Mouse (Mus musculus) MEL (cell line): ENCODE measurements around the gene Coro2b. TPM values are rescaled to one million over a fixed set of nuclear protein-coding genes. Genes with fewer than 3 reads are reported as not detected.

Experiments used
- DNase-seq: peaks from one replicate; pipeline ENCODE4 v3.0.0; 2011; ENCODE audit warnings: low read depth, low spot score
- H3K27ac ChIP-seq: 2 replicates; pipeline ENCODE4 v1.5.1; 2012; ENCODE audit warnings: low read depth, mild to moderate bottlenecking, control low read depth, low read length, moderate library complexity; ENCODE audit not compliant: control insufficient read depth
- H3K27me3 ChIP-seq, 2 experiments: fragments of 150-350 bp in 1 of 2; sonication (generic) in 1 of 2; 2 replicates each; pipeline ENCODE4 v1.6.1; 2012; ENCODE audit warnings: low read length in 2 of 2, mild to moderate bottlenecking in 2 of 2, improper control_type of control experiment in 1 of 2, moderate library complexity in 1 of 2; ENCODE audit not compliant: insufficient read depth in 2 of 2, control insufficient read depth in 1 of 2
- H3K36me3 ChIP-seq, 2 experiments: 2 replicates each; pipeline ENCODE4 v1.6.1; 2012 to 2014; ENCODE audit warnings: low read length in 2 of 2, improper control_type of control experiment in 1 of 2, inconsistent platforms in 1 of 2, mild to moderate bottlenecking in 1 of 2; ENCODE audit not compliant: insufficient read depth in 2 of 2, control insufficient read depth in 1 of 2
- H3K4me1 ChIP-seq, 2 experiments: fragments of 150-350 bp in 1 of 2; sonication (generic) in 1 of 2; 2 replicates each; pipeline ENCODE4 v1.6.1; 2012; ENCODE audit warnings: low read length in 2 of 2, improper control_type of control experiment in 1 of 2, mild to moderate bottlenecking in 1 of 2; ENCODE audit not compliant: insufficient read depth in 2 of 2, control insufficient read depth in 1 of 2
- H3K4me3 ChIP-seq, 2 experiments: fragments of 150-350 bp in 1 of 2; sonication (generic) in 1 of 2; 2 replicates each; pipeline ENCODE4 v1.5.1; 2012; ENCODE audit warnings: low read depth in 2 of 2, low read length in 2 of 2, mild to moderate bottlenecking in 2 of 2, moderate library complexity in 2 of 2, control low read depth in 1 of 2, improper control_type of control experiment in 1 of 2; ENCODE audit not compliant: control insufficient read depth in 1 of 2, insufficient read depth in 1 of 2
- H3K79me2 ChIP-seq: 2 replicates; pipeline ENCODE4 v1.6.1; 2012; ENCODE audit warnings: mild to moderate bottlenecking, low read length, moderate library complexity; ENCODE audit not compliant: control insufficient read depth, poor library complexity, insufficient read depth
- H3K9ac ChIP-seq: 2 replicates; pipeline ENCODE4 v1.6.1; 2012; ENCODE audit warnings: low read depth, mild to moderate bottlenecking, control low read depth, low read length, moderate library complexity; ENCODE audit not compliant: control insufficient read depth, poor library complexity, severe bottlenecking
- H3K9me3 ChIP-seq: fragments of 150-350 bp; sonication (generic); replicated peaks from 2 replicates; pipeline ENCODE4 v1.6.1; 2012; ENCODE audit warnings: mild to moderate bottlenecking, low read length, improper control_type of control experiment, moderate library complexity; ENCODE audit not compliant: insufficient read depth
- BHLHE40 ChIP-seq: IDR thresholded peaks from 2 replicates; pipeline ENCODE4 v1.6.1; 2012; ENCODE audit warnings: low read depth, mild to moderate bottlenecking, inconsistent platforms, low read length, improper control_type of control experiment, borderline replicate concordance
- ELF1 ChIP-seq: IDR thresholded peaks from 2 replicates; pipeline ENCODE4 v1.6.1; 2014; ENCODE audit warnings: low read depth, mild to moderate bottlenecking, inconsistent platforms, low read length, improper control_type of control experiment, moderate library complexity
- EP300 ChIP-seq, 2 experiments: IDR thresholded peaks; 2 replicates each; pipeline ENCODE4 v1.6.1; 2011; ENCODE audit warnings: improper control_type of control experiment in 2 of 2, low read length in 2 of 2, low read depth in 1 of 2, mild to moderate bottlenecking in 1 of 2
- GABPA ChIP-seq: IDR thresholded peaks from 2 replicates; pipeline ENCODE4 v1.6.1; 2012; ENCODE audit warnings: low read depth, mild to moderate bottlenecking, inconsistent platforms, low read length, improper control_type of control experiment, moderate library complexity
- HCFC1 ChIP-seq: IDR thresholded peaks from 2 replicates; pipeline ENCODE4 v1.6.1; 2012; ENCODE audit warnings: low read depth, mild to moderate bottlenecking, inconsistent platforms, low read length, improper control_type of control experiment, moderate library complexity
- JUND ChIP-seq: IDR thresholded peaks from 2 replicates; pipeline ENCODE4 v1.6.1; 2011; ENCODE audit warnings: low read depth, mild to moderate bottlenecking, improper control_type of control experiment, low read length
- KAT2A ChIP-seq: conservative IDR thresholded peaks from 2 replicates; pipeline ENCODE4 v1.6.1; 2012; ENCODE audit warnings: low read depth, low read length, improper control_type of control experiment, inconsistent platforms
- MAFK ChIP-seq: IDR thresholded peaks from 2 replicates; pipeline ENCODE4 v1.6.1; 2011; ENCODE audit warnings: low read depth, mild to moderate bottlenecking, low read length, improper control_type of control experiment, borderline replicate concordance
- MAX ChIP-seq: IDR thresholded peaks from 2 replicates; pipeline ENCODE4 v1.6.1; 2011; ENCODE audit warnings: low read length, improper control_type of control experiment
- MEF2A ChIP-seq: IDR thresholded peaks from 2 replicates; pipeline ENCODE4 v1.6.1; 2014; ENCODE audit warnings: low read depth, mild to moderate bottlenecking, inconsistent platforms, low read length, improper control_type of control experiment; ENCODE audit not compliant: poor library complexity, insufficient replicate concordance, severe bottlenecking; ENCODE audit errors: extremely low read depth
- MXI1 ChIP-seq: IDR thresholded peaks from 2 replicates; pipeline ENCODE4 v1.6.1; 2011; ENCODE audit warnings: mild to moderate bottlenecking, low read depth, low read length, improper control_type of control experiment
- MYC ChIP-seq: IDR thresholded peaks from 2 replicates; pipeline ENCODE4 v1.6.1; 2011; ENCODE audit warnings: low read depth, mild to moderate bottlenecking, low read length, improper control_type of control experiment, moderate library complexity
- NRF1 ChIP-seq: IDR thresholded peaks from 2 replicates; pipeline ENCODE4 v1.6.1; 2014; ENCODE audit warnings: low read depth, mild to moderate bottlenecking, inconsistent platforms, low read length, improper control_type of control experiment, moderate library complexity; ENCODE audit not compliant: poor library complexity, insufficient read depth, severe bottlenecking
- POLR2A ChIP-seq, 2 experiments: IDR thresholded peaks; 2 replicates each; pipeline ENCODE4 v1.6.1; 2011 to 2012; ENCODE audit warnings: low read length in 2 of 2, mild to moderate bottlenecking in 2 of 2, control low read depth in 1 of 2, improper control_type of control experiment in 1 of 2, low read depth in 1 of 2, moderate library complexity in 1 of 2; ENCODE audit not compliant: control insufficient read depth in 1 of 2, insufficient read depth in 1 of 2, poor library complexity in 1 of 2
- POLR2AphosphoS5 ChIP-seq: IDR thresholded peaks from 2 replicates; pipeline ENCODE4 v1.6.1; 2012; ENCODE audit warnings: low read depth, borderline replicate concordance, mild to moderate bottlenecking, inconsistent platforms, low read length, moderate library complexity, mixed read lengths
- RCOR1 ChIP-seq: IDR thresholded peaks from 2 replicates; pipeline ENCODE4 v1.6.1; 2012; ENCODE audit warnings: low read depth, mild to moderate bottlenecking, inconsistent platforms, low read length, improper control_type of control experiment
- TBP ChIP-seq: IDR thresholded peaks from 2 replicates; pipeline ENCODE4 v1.8.0; 2011; ENCODE audit warnings: low read depth, low read length, improper control_type of control experiment
- TCF12 ChIP-seq: IDR thresholded peaks from 2 replicates; pipeline ENCODE4 v1.6.1; 2014; ENCODE audit warnings: low read depth, mild to moderate bottlenecking, inconsistent platforms, low read length, improper control_type of control experiment, moderate library complexity
- UBTF ChIP-seq: IDR thresholded peaks from 2 replicates; pipeline ENCODE4 v1.6.1; 2012; ENCODE audit warnings: low read depth, mild to moderate bottlenecking, inconsistent platforms, low read length, improper control_type of control experiment, moderate library complexity, borderline replicate concordance; ENCODE audit not compliant: insufficient read depth
- ZC3H11A ChIP-seq: IDR thresholded peaks from 2 replicates; pipeline ENCODE4 v1.6.1; 2012; ENCODE audit warnings: low read depth, mild to moderate bottlenecking, inconsistent platforms, low read length, improper control_type of control experiment
- ZKSCAN1 ChIP-seq: IDR thresholded peaks from 2 replicates; pipeline ENCODE4 v1.6.1; 2012; ENCODE audit warnings: low read depth, mild to moderate bottlenecking, inconsistent platforms, low read length, improper control_type of control experiment, moderate library complexity
- ZNF384 ChIP-seq: IDR thresholded peaks from 2 replicates; pipeline ENCODE4 v1.6.1; 2012; ENCODE audit warnings: low read depth, mild to moderate bottlenecking, inconsistent platforms, low read length, improper control_type of control experiment
- polyA plus RNA-seq, 2 experiments: library from polyadenylated mRNA; stranded (reverse) in 1 of 2; unstranded in 1 of 2; fragments of >175 nt in 1 of 2; fragments of >200 nt in 1 of 2; gene quantifications; 2 replicates each; pipeline versions ENCODE4 v1.2.1 to v1.2.4; 2012; ENCODE audit warnings: low replicate concordance in 2 of 2, low read depth in 1 of 2; ENCODE audit not compliant: insufficient read length in 2 of 2, insufficient read depth in 1 of 2, missing spikeins in 1 of 2
- total RNA-seq: library from RNA; depleted of rRNA; stranded (reverse); fragments of 300-350 nt; gene quantifications from 2 replicates; pipeline ENCODE4 v1.2.3, GENCODE M21; 2012

The Coro2b gene
- total and polyA plus RNA-seq, 3 experiments = not detected

DNA sequence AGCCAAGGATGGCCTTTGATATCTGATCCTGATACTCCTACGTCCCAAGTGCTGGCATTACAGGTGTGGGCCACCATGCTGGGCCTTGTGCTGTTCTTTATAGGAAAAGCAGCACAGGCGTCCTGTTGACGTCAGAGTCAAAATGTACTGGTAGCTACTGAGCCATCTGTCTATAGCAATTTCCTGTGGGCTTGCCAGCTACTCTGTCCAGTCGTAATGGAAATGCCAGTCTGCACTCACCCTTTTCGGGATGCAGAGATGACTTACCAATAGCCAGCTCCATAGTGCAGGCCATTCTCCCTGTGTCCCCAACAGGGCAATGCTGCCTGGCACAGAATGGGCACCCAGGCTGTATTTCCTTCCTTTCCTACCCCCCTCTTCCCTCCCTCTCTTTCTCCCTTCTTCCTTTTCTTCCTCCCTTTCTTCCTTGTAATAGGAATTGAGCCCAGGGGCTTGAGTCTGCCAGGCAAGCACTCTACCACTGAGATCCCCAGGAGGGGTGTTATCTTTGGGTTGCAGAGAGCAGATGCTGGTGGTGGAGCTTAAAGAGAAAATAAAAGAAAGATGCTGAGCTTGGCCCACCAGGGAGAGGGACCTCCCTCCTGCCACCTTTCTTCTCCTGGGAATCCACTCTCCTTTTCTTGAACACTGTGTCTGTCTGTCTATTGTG, 98.6 kb downstream of the Coro2b start:
- H3K79me2 ChIP-seq = no peaks in the 10 kb centered on the region
- H3K4me3 ChIP-seq = no peak overlapping the region
- peaks cover 0 to 3% of the 10 kb centered on the region in 2 experiments; a peak in 2 of 4 replicates for H3K36me3 ChIP-seq
- H3K9ac ChIP-seq = no peak overlapping the region
- no peaks in the 10 kb centered on the region for H3K27me3 ChIP-seq
- TF ChIP-seq BHLHE40 (no peak), KAT2A (no peak), ZKSCAN1 (no peak), JUND (no peak)
- peaks cover 0 to 10% of the 10 kb centered on the region in 2 experiments; a peak in 3 of 4 replicates for H3K4me1 ChIP-seq
- no peaks in the 10 kb centered on the region for H3K9me3 ChIP-seq
- H3K27ac ChIP-seq = no peak overlapping the region
- DNase-seq = no peak

DNA sequence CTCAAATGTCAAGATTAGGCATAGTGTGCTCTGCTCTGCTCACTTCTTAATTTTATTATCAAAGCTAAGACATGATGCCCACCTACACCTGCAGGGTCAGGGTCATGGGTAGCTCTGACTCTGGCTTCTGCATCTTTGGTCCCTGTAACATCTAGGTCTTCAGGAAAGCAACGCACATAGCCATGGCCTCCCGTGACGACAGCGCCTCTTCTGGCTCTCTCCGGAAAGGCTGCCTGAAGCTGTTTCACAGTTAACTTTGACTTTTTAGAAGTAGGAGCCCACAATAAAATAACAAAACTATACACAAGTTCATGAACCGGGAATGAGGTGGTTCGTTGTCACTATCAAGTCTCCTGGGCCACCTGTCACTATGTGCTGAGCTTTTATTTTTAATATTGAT, 99.4 kb downstream of the Coro2b start:
- DNase-seq = no peak
- H3K79me2 ChIP-seq = no peaks in the 10 kb centered on the region
- TF ChIP-seq RCOR1 = no peak
- TF ChIP-seq EP300 (IDR thresholded peaks at IDR 0.05; ENCODE audit: low read depth in 1 of 2, low read length in 2 of 2) = no peak
- TF ChIP-seq, all 39 proteins: peak for 0

DNA sequence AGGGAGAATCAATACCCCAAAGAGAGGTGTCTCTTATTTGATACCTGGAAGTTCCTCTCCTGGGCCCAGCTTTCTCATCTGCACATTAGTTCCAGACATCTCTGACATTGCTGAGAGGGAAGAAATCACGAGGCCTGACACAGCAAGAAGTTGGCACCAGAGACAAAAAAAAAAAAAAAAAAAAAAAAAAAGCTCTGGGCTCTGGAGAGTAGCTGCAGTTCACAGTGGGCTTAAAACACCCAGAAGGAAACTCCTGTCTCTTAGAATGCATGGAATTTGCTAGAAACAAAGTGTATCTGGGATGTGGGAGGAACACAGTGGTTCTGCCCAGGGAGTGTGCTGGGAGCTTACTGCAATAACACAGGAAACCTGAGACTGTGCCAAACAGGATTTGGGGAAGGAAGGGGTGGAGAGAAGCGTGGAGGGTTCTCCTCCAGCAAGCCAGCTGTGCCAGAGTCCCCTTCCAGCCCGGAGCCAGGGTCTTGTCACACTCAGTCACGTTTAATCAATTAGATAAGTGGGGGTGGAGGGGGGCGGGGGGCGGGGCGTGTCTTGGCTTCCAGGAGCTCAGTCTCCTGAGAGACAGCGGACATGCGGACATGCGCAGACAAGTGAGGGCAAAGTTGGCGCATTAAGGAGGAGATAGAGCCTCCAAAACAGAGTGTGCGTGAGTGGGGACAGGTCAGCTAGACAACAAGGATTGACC, 101.1 kb downstream of the Coro2b start:
- peak overlapping the region; percentile 23 to 39; a peak in 3 of 4 replicates for H3K4me3 ChIP-seq
- peak overlapping the region; percentile 58 for H3K9ac ChIP-seq
- H3K27me3 ChIP-seq = no peaks in the 10 kb centered on the region
- peaks cover 0 to 3% of the 10 kb centered on the region in 2 experiments; a peak in 2 of 4 replicates for H3K36me3 ChIP-seq
- peak; percentile 58 for DNase-seq
- peak overlapping the region; percentile 11; the same call in 1 of the 2 replicates for H3K27ac ChIP-seq
- no peaks in the 10 kb centered on the region for H3K9me3 ChIP-seq
- peaks cover 0 to 10% of the 10 kb centered on the region in 2 experiments; a peak in 3 of 4 replicates for H3K4me1 ChIP-seq
- no peaks in the 10 kb centered on the region for H3K79me2 ChIP-seq
- TF ChIP-seq GABPA (no peak), ZC3H11A (no peak), ZKSCAN1 (no peak), MAFK (no peak), MXI1 (no peak), ZNF384 (peak; percentile 96), NRF1 (peak; percentile 55; the same call in 1 of the 2 replicates), MEF2A (no peak), ELF1 (no peak), POLR2A (IDR thresholded peaks at IDR 0.05; ENCODE audit: control insufficient read depth in 1 of 2, insufficient read depth in 1 of 2, low read depth in 1 of 2, low read length in 2 of 2, poor library complexity in 1 of 2) (no peak), POLR2AphosphoS5 (no peak), HCFC1 (no peak), TCF12 (no peak), MYC (no peak), TBP (no peak), UBTF (no peak), BHLHE40 (peak; percentile 89), MAX (no peak)

More for the DNA sequence above, 99.4 kb downstream of the Coro2b start:
- no peak overlapping the region for H3K9ac ChIP-seq
- H3K36me3 ChIP-seq = peaks cover 0 to 3% of the 10 kb centered on the region in 2 experiments; a peak in 2 of 4 replicates
- H3K4me3 ChIP-seq = no peak overlapping the region
- H3K4me1 ChIP-seq = peaks cover 0 to 10% of the 10 kb centered on the region in 2 experiments; a peak in 3 of 4 replicates
- H3K9me3 ChIP-seq = no peaks in the 10 kb centered on the region
- H3K27me3 ChIP-seq = no peaks in the 10 kb centered on the region
- H3K27ac ChIP-seq = no peak overlapping the region
